Mouse (Mus musculus) kidney, adult 2 months (tissue): ENCODE data around the gene Acsl3.

Source experiments
- CTCF ChIP-seq: fragments of 200-500 bp; conservative IDR thresholded peaks from 2 replicates; pipeline ENCODE4 v1.5.1; 2011; ENCODE audit warnings: low read depth, mild to moderate bottlenecking, control low read depth, low read length, moderate library complexity, mixed read lengths; ENCODE audit not compliant: insufficient read depth, insufficient read length
- POLR2A ChIP-seq: fragments of 200-500 bp; IDR thresholded peaks from one replicate; pipeline ENCODE4 v1.6.1; 2011; ENCODE audit warnings: low read depth, low read length, control low read depth

DNA sequence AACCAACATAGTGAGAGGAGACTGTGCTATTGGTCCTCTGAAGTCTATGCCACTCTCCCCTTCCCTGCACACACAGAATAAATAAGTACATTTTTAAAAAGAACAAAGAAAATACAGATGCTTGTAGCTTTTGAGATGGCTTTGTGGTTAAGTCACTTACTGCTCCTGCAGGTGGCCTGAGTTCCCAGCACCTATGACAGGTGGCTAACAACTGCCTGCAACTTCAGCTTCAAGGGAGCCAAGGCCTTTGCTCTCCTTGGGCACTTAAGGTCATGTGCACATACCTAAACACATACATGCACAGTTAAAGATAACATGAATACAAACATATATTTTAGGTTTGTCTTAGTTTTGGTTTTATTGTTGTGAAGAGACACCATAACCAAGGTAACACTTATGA, 16.8 kb upstream of the Acsl3 start:
- TF ChIP-seq CTCF, result no peak
- TF ChIP-seq POLR2A, result no peak
